Mouse (Mus musculus): Measurements from ENCODE around the gene Ddx28.

DNA sequence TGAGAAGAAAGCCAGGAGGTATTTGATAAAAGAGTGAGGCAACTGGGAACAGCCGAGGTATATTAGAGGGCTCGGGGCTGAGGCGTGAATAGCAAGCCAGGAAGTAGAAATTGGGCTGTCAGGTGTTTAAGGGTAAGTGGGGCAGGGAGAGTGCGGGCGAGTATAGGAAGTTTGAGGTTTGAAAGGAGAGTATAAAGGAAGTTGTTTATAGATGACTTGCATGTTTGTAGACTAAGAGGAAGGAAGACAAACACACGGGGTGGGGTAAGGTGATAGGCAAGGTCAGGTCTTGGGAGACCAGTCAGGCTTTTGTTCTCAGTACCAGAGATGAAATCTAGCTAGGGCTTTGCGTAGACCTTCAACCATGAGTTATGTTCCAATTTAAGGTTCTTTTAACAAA lies 5.4 kb upstream of the Ddx28 start:
- TF ChIP-seq CTCF (IDR thresholded peaks at IDR 0.05; ENCODE audit: borderline replicate concordance, insufficient read depth, low read depth, low read length) (no peak), POLR2A (IDR thresholded peaks at IDR 0.05; ENCODE audit: borderline replicate concordance, insufficient read depth, low read length) (no peak)

Data from cerebellum, adult 2 months (tissue).